Comparison of ENCODE assay signal across 13 mouse cellular contexts in genomic region chr1:193989956-193990675, GRCm38 (mm10).
DNase-seq lines count a peak whose midpoint lies in the region; ATAC-seq lines count a peak whose summit lies in the region.
"Had no signal": no experiment of that assay in that cellular context is flagged by ENCODE, and none has a peak within 500 bp of the region (broad histone marks: within the 10 kb centered on the region; RNA-seq: fewer than 3 reads in every experiment).

No protein-coding gene starts in this region.

- 39% methylated on average over 10 of the region's 10 CpGs for WGBS in kidney, embryonic 14.5 days
- 42% methylated on average over 10 of the region's 10 CpGs for WGBS in forebrain, embryonic 15.5 days
- WGBS in midbrain, embryonic 10.5 days: 59% methylated on average over 10 of the region's 10 CpGs

- H3K9ac ChIP-seq in kidney, embryonic 14.5 days (ENCODE audit: low read depth, low read length): no peak overlapping the region
- H3K9ac ChIP-seq in forebrain, embryonic 15.5 days (replicated peaks): no peak overlapping the region
- H3K9ac ChIP-seq: limb, embryonic 15.5 days had no signal

- no peaks in the 10 kb centered on the region for H3K27me3 ChIP-seq in kidney, embryonic 14.5 days (ENCODE audit: control insufficient read depth, insufficient read depth, low read length)
- no peaks in the 10 kb centered on the region for H3K27me3 ChIP-seq in forebrain, embryonic 15.5 days
- no peaks in the 10 kb centered on the region; the same call in 1 of the 2 replicates for H3K27me3 ChIP-seq in midbrain, embryonic 10.5 days (ENCODE audit: low read depth, poor library complexity, severe bottlenecking)

- no peak overlapping the region for H3K4me3 ChIP-seq in kidney, embryonic 14.5 days (ENCODE audit: low read length)
- no peak overlapping the region for H3K4me3 ChIP-seq in forebrain, embryonic 15.5 days
- H3K4me3 ChIP-seq in midbrain, embryonic 10.5 days: peak overlapping the region; percentile 16; the same call in 1 of the 2 replicates
- H3K4me3 ChIP-seq: erythroblast, embryonic 14.5 days; limb, embryonic 15.5 days had no signal

- H3K4me1 ChIP-seq in kidney, embryonic 14.5 days (ENCODE audit: control insufficient read depth, insufficient read depth, low read length): no peaks in the 10 kb centered on the region
- H3K4me1 ChIP-seq in forebrain, embryonic 15.5 days: peaks cover 18% of the 10 kb centered on the region
- peaks cover 23% of the 10 kb centered on the region for H3K4me1 ChIP-seq in midbrain, embryonic 10.5 days

- H3K9me3 ChIP-seq in kidney, embryonic 14.5 days (ENCODE audit: control insufficient read depth, low read length): no peaks in the 10 kb centered on the region
- no peaks in the 10 kb centered on the region for H3K9me3 ChIP-seq in forebrain, embryonic 15.5 days
- H3K9me3 ChIP-seq in midbrain, embryonic 10.5 days (replicated peaks): no peaks in the 10 kb centered on the region
- H3K9me3 ChIP-seq: limb, embryonic 15.5 days had no signal

- ATAC-seq in kidney, embryonic 14.5 days (ENCODE audit: low FRiP score, low TSS enrichment): peak; percentile 89; the same call in 1 of the 2 replicates
- peak; percentile 86 for ATAC-seq in forebrain, embryonic 15.5 days (replicated peaks)
- no peak for ATAC-seq in cerebellum, adult (ENCODE audit: insufficient number of reproducible peaks, low FRiP score, low TSS enrichment)

- no peaks in the 10 kb centered on the region for H3K36me3 ChIP-seq in kidney, embryonic 14.5 days (ENCODE audit: control insufficient read depth, insufficient read depth, low read length)
- H3K36me3 ChIP-seq in forebrain, embryonic 15.5 days: no peaks in the 10 kb centered on the region
- H3K36me3 ChIP-seq in midbrain, embryonic 10.5 days: no peaks in the 10 kb centered on the region
- H3K36me3 ChIP-seq: limb, embryonic 15.5 days had no signal

- no peak overlapping the region for H3K4me2 ChIP-seq in kidney, embryonic 14.5 days (replicated peaks; ENCODE audit: low read depth, low read length)
- peak overlapping the region; percentile 23; the same call in 1 of the 2 replicates for H3K4me2 ChIP-seq in forebrain, embryonic 15.5 days (replicated peaks)
- H3K4me2 ChIP-seq: limb, embryonic 15.5 days had no signal

- no peak overlapping the region for H3K27ac ChIP-seq in kidney, embryonic 14.5 days (ENCODE audit: low read depth, low read length)
- H3K27ac ChIP-seq in forebrain, embryonic 15.5 days (replicated peaks): peak overlapping the region; percentile 83
- H3K27ac ChIP-seq in midbrain, embryonic 10.5 days (replicated peaks): peak overlapping the region; percentile 13; the same call in 1 of the 2 replicates
- H3K27ac ChIP-seq: limb, embryonic 15.5 days had no signal

- DNase-seq in kidney, postnatal 14 days: no peak
- DNase-seq in brain, adult 2 months (ENCODE audit: low read depth, low spot score): peak; percentile 37
- peak; percentile 19 for DNase-seq in midbrain, embryonic 10.5 days (ENCODE audit: low spot score)
- no peak for DNase-seq in spleen, postnatal 10 days (ENCODE audit: low spot score in 2 of 2)
- no peak for DNase-seq in spleen, postnatal 36 days (ENCODE audit: low spot score in 2 of 2)
- DNase-seq: adrenal gland, adult 2 months; B cell, adult 2 months; cerebellum, adult 11 months had no signal

Comparison
In these comparisons a context has a peak if more than half of its experiments do, and no peak if none do; other contexts are left out.
1. DNase-seq: peak in brain, adult 2 months (single experiment) and midbrain, embryonic 10.5 days (single experiment); none in kidney, postnatal 14 days (single experiment), spleen, postnatal 10 days (0 of 2) and spleen, postnatal 36 days (0 of 2).